Mouse (Mus musculus): ENCODE results near the gene Rdh8. TPM values are rescaled to one million over a fixed set of nuclear protein-coding genes. Genes with fewer than 3 reads are reported as not detected.
"Not testable (repeated sequence)": the region's sequence is repeated elsewhere in the genome, so short reads cannot be mapped to it uniquely, and the experiment has no call there.

Gene Rdh8
- total and polyA plus RNA-seq, 2 experiments from 2014 or later = not detected

DNA sequence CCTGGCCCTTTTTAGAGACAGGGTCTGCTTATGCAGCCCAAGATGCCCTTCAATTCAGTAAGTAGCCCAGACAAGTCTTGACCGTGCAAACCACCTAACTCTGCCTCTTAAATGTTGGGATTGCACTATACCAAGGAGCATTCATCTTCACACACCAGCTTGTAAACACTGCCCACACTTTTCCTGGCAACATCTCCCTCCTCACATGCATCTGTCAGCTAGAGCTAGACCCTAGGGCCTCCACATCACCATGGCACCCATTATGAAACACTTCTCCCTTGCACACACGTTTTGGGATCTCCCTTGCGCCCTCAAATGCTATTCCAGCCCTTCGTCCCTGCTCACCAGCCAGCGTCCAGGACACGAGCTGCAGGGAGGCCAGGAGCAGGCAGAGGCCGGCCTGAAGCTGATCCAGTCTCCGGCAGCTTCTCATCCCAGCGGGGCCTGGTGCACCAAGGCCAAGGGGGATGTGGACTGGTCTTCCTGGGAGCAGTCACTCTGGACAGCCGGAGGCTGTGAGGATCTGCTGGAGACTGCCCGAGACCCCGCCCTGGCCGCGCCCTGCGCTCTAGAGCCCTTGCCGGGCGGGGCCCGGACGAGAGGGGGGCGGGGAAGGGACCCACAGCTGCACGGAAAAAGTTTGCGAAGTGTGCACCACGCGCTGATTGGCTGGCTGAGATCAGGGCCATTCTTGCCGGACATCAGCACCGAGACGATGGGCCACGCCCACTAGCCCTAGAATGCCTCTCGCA, 3.6 kb upstream of the Rdh8 start, which contains the start of gene Col5a3:
Gene Col5a3, minus strand, starts transcription at position 547 of the 752 bp plus-strand sequence.
- H3K36me3 ChIP-seq (ENCODE audit: insufficient read depth) = no peaks in the 10 kb centered on the region
- DNase-seq (no peak), ATAC-seq (no peak)
- TF ChIP-seq CTCF (IDR thresholded peaks at IDR 0.05; ENCODE audit: low read depth) = no peak
- H3K9ac ChIP-seq = no peak within 1 kb of the TSS
- peak within 1 kb of the TSS; percentile 31 for H3K4me2 ChIP-seq (ENCODE audit: low read depth)
- WGBS = 6% methylated on average over 29 of the region's 29 CpGs
- no peak within 1 kb of the TSS for H3K4me3 ChIP-seq (ENCODE audit: low read depth, low read length)
- no peaks in the 10 kb centered on the region for H3K4me1 ChIP-seq (ENCODE audit: insufficient read depth)
- peaks cover 3% of the 10 kb centered on the region for H3K27me3 ChIP-seq (ENCODE audit: insufficient read depth, low read length)
- no peak within 1 kb of the TSS for H3K27ac ChIP-seq (ENCODE audit: low read depth, low read length)
- H3K9me3 ChIP-seq (ENCODE audit: low read length) = no peaks in the 10 kb centered on the region

DNA sequence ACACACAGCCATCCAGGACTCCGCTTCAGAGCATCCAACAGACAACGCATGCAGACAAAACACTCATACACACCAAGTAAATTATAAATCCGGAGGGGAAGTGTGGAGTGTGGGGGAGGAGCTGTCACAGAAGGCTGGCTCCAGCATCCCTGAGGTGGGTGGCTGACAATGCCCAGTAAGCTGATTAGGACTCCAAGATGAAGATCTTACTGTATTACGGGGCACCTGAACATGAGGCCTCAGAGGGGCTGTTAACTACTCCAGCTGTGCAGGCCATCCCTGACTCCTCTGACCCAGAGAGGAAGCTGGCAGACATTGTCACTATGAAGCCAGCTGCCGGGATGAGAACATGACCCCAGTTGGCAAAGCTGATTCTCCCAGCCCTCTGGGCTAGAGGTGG, 1.7 kb downstream of the Rdh8 start:
- Histone ChIP-seq H3K36me3 (ENCODE audit: insufficient read depth) (no peaks in the 10 kb centered on the region), H3K9me3 (ENCODE audit: low read length) (no peaks in the 10 kb centered on the region), H3K4me3 (ENCODE audit: low read depth, low read length) (no peak overlapping the region), H3K4me2 (ENCODE audit: low read depth) (no peak overlapping the region), H3K27ac (ENCODE audit: low read depth, low read length) (no peak overlapping the region), H3K9ac (no peak overlapping the region), H3K4me1 (ENCODE audit: insufficient read depth) (no peaks in the 10 kb centered on the region), H3K27me3 (ENCODE audit: insufficient read depth, low read length) (no peaks in the 10 kb centered on the region; the same call in 1 of the 2 replicates)
- DNase-seq (no peak), ATAC-seq (no peak)
- WGBS = 72% methylated on average over 5 of the region's 5 CpGs
- no peak for TF ChIP-seq CTCF (IDR thresholded peaks at IDR 0.05; ENCODE audit: low read depth)

DNA sequence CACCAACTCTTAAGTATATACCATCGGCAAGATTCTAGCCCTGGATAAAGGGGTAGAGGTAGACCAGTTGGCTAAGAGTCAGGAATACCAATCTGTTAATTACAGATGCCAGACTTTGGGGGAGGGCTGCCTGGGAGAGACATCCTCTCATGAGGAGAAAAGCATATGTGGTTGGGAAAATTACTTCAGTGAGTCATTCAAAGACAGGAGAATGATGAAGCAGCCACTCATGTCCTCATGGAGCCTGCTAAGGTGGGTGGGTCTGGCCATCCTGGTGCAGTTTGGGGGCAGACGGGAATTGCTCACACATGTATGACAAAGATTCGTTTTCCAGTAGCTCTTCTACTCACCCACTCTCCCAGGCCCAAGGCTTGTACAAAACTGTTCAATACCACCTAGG, 4.5 kb downstream of the Rdh8 start:
- TF ChIP-seq CTCF (IDR thresholded peaks at IDR 0.05; ENCODE audit: low read depth) = no peak
- ATAC-seq (no peak), DNase-seq (no peak)
- Histone ChIP-seq H3K9me3 (ENCODE audit: low read length) (no peaks in the 10 kb centered on the region), H3K36me3 (ENCODE audit: insufficient read depth) (no peaks in the 10 kb centered on the region), H3K9ac (no peak overlapping the region), H3K27ac (ENCODE audit: low read depth, low read length) (no peak overlapping the region), H3K4me3 (ENCODE audit: low read depth, low read length) (no peak overlapping the region), H3K27me3 (ENCODE audit: insufficient read depth, low read length) (no peaks in the 10 kb centered on the region), H3K4me2 (ENCODE audit: low read depth) (no peak overlapping the region), H3K4me1 (ENCODE audit: insufficient read depth) (no peaks in the 10 kb centered on the region)
- 87% methylated on average over 3 of the region's 3 CpGs for WGBS

- H3K9me3 ChIP-seq (ENCODE audit: low read length) = no peaks in the 10 kb centered on the region
- ATAC-seq (no peak), DNase-seq (no peak)
- H3K4me2 ChIP-seq (ENCODE audit: low read depth) = no peak overlapping the region
- no peak overlapping the region for H3K27ac ChIP-seq (ENCODE audit: low read depth, low read length)
- TF ChIP-seq CTCF (IDR thresholded peaks at IDR 0.05; ENCODE audit: low read depth) = no peak
- H3K27me3 ChIP-seq (ENCODE audit: insufficient read depth, low read length) = no peaks in the 10 kb centered on the region
- no peaks in the 10 kb centered on the region for H3K4me1 ChIP-seq (ENCODE audit: insufficient read depth)
- H3K36me3 ChIP-seq (ENCODE audit: insufficient read depth) = no peaks in the 10 kb centered on the region
- no peak overlapping the region for H3K9ac ChIP-seq
- WGBS = 78% methylated on average over 5 of the region's 5 CpGs
- no peak overlapping the region for H3K4me3 ChIP-seq (ENCODE audit: low read depth, low read length)
Measured at GRCm38 (mm10) chr9:20825781-20826180, 7.5 kb downstream of the Rdh8 start.

- DNase-seq = no peak
- Histone ChIP-seq H3K4me2 (ENCODE audit: low read depth) (no peak overlapping the region), H3K27ac (ENCODE audit: low read depth, low read length) (no peak overlapping the region), H3K4me3 (ENCODE audit: low read depth, low read length) (no peak overlapping the region), H3K36me3 (ENCODE audit: insufficient read depth) (no peaks in the 10 kb centered on the region), H3K9me3 (ENCODE audit: low read length) (no peaks in the 10 kb centered on the region), H3K27me3 (ENCODE audit: insufficient read depth, low read length) (no peaks in the 10 kb centered on the region), H3K9ac (no peak overlapping the region), H3K4me1 (ENCODE audit: insufficient read depth) (no peaks in the 10 kb centered on the region)
- no peak for ATAC-seq
- no peak for TF ChIP-seq CTCF (IDR thresholded peaks at IDR 0.05; ENCODE audit: low read depth)
- WGBS = 97% methylated on average over 1 of the region's 1 CpGs
Measured at GRCm38 (mm10) chr9:20828127-20828526, 9.8 kb downstream of the Rdh8 start.

DNA sequence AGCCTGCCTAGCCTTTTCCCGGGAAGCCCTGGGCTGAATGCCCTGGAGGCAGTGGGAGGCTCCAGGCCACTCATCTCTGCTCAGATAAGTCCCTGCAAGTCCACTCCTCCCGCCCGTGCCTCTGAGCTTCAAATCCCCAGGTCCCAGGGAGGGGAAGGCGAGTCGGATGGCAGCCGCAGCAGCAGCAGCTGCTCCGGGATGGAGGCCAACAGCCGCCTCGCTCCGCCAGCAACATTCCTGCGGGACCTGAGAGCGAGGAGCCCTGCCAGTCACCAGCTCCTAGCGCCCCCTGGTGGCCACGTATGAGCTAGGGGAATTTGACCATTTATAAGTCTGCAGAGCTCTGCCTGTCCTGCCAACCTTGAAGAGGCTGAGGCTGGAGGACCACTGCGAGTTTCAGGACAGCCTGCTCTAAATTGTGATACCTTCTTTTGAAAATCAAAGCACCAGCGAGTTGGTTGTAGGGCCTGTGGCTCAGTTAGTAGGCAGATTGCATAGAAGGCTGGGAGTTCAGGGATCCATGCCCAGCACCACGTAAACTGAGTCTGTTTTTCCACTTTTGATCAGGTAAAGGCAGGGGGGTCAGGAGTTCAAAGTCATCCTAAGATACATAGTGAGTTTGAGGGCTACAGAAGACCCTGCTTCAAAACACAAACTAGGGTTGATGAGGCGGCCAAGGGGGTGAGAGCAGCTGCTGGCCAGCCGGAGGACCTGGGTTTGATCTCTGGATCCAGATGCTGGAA, 12.8 kb downstream of the Rdh8 start:
- Histone ChIP-seq H3K27me3 (ENCODE audit: insufficient read depth, low read length) (no peaks in the 10 kb centered on the region), H3K9me3 (ENCODE audit: low read length) (no peaks in the 10 kb centered on the region), H3K36me3 (ENCODE audit: insufficient read depth) (no peaks in the 10 kb centered on the region), H3K9ac (no peak overlapping the region), H3K4me1 (ENCODE audit: insufficient read depth) (no peaks in the 10 kb centered on the region), H3K27ac (ENCODE audit: low read depth, low read length) (no peak overlapping the region), H3K4me3 (ENCODE audit: low read depth, low read length) (no peak overlapping the region), H3K4me2 (ENCODE audit: low read depth) (peak overlapping the region; percentile 32)
- DNase-seq (peak; percentile 94), ATAC-seq (peak; percentile 95)
- 16% methylated on average over 19 of the region's 19 CpGs for WGBS
- TF ChIP-seq CTCF (IDR thresholded peaks at IDR 0.05; ENCODE audit: low read depth) = peak; percentile 98

DNA sequence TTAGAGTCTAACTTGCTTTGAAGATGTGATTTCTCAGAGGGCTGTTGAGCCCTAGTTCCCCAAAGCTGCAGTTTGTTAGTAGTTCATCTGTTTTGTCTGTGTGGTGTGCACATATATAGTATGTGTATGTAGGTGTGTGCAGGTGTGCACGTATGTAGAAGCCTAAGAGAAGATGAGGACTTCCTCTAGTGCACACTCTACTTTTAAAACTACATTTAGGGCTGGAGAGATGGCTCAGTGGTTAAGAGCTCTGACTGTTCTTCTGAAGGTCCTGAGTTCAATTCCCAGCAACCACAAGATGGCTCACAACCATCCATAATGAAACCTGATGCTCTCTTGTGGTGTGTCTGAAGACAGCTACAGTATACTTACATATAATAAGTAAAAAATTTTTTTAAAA, 16.6 kb downstream of the Rdh8 start:
- Histone ChIP-seq H3K9me3 (ENCODE audit: low read length) (no peaks in the 10 kb centered on the region), H3K4me1 (ENCODE audit: insufficient read depth) (no peaks in the 10 kb centered on the region), H3K27me3 (ENCODE audit: insufficient read depth, low read length) (no peaks in the 10 kb centered on the region), H3K4me3 (ENCODE audit: low read depth, low read length) (no peak overlapping the region), H3K36me3 (ENCODE audit: insufficient read depth) (no peaks in the 10 kb centered on the region), H3K9ac (no peak overlapping the region), H3K4me2 (ENCODE audit: low read depth) (no peak overlapping the region), H3K27ac (ENCODE audit: low read depth, low read length) (no peak overlapping the region)
- ATAC-seq (no peak), DNase-seq (no peak)
- no peak for TF ChIP-seq CTCF (IDR thresholded peaks at IDR 0.05; ENCODE audit: low read depth)
- 76% methylated on average over 1 of the region's 1 CpGs for WGBS

- not testable (repeated sequence) for H3K9me3 ChIP-seq (ENCODE audit: low read length); H3K4me3 ChIP-seq (ENCODE audit: low read depth, low read length); DNase-seq; H3K4me1 ChIP-seq (ENCODE audit: insufficient read depth); ATAC-seq; H3K36me3 ChIP-seq (ENCODE audit: insufficient read depth); H3K27ac ChIP-seq (ENCODE audit: low read depth, low read length); H3K4me2 ChIP-seq (ENCODE audit: low read depth); H3K9ac ChIP-seq; H3K27me3 ChIP-seq (ENCODE audit: insufficient read depth, low read length)
- WGBS = 89% methylated on average over 11 of the region's 11 CpGs
Measured at GRCm38 (mm10) chr9:20835431-20835954, 17.2 kb downstream of the Rdh8 start.
